ENCODE assay signal across 9 mouse cellular contexts in genomic region chr12:12263371-12263791, GRCm38 (mm10). TPM values are rescaled to one million over a fixed set of nuclear protein-coding genes. Genes with fewer than 3 reads are reported as not detected.
A peak's percentile ranks its signal among the peaks of the same experiment; 100 is the strongest.
DNase-seq lines count a peak whose midpoint lies in the region; ATAC-seq and TF ChIP-seq lines count a peak whose summit lies in the region.
"Had no signal": no experiment of that assay in that cellular context is flagged by ENCODE, and none has a peak within 500 bp of the region (broad histone marks: within the 10 kb centered on the region; RNA-seq: fewer than 3 reads in every experiment).

No protein-coding gene starts in this region.

- peak overlapping the region; percentile 93 for H3K9ac ChIP-seq in heart, embryonic 14.5 days (ENCODE audit: low read length)
- H3K9ac ChIP-seq in midbrain, postnatal 0 days (replicated peaks; ENCODE audit: low read length, poor library complexity, severe bottlenecking), result peak overlapping the region; percentile 92

- 0 out of 2 replicates have a peak, but pooled peaks have one; percentile 32 for ATAC-seq in heart, embryonic 14.5 days (ENCODE audit: insufficient number of reproducible peaks, insufficient read depth, low FRiP score, low read depth)
- ATAC-seq in midbrain, postnatal 0 days (ENCODE audit: low FRiP score), result peak; percentile 67

- peak overlapping the region; percentile 58 to 79 for H3K4me3 ChIP-seq in heart, embryonic 14.5 days (ENCODE audit: control insufficient read depth in 1 of 2, insufficient read depth in 1 of 2, low read depth in 1 of 2, low read length in 2 of 2)
- H3K4me3 ChIP-seq in midbrain, postnatal 0 days (ENCODE audit: low read depth, low read length), result peak overlapping the region; percentile 80

- H3K27me3 ChIP-seq in heart, embryonic 14.5 days (ENCODE audit: control insufficient read depth, insufficient read depth, low read length), result no peaks in the 10 kb centered on the region
- H3K27me3 ChIP-seq in midbrain, postnatal 0 days (ENCODE audit: insufficient read depth, low read length), result no peaks in the 10 kb centered on the region

- H3K4me1 ChIP-seq in heart, embryonic 14.5 days (ENCODE audit: control insufficient read depth in 2 of 2, insufficient read depth in 2 of 2, low read length in 2 of 2), result peaks cover 22 to 65% of the 10 kb centered on the region in 2 experiments
- H3K4me1 ChIP-seq in midbrain, postnatal 0 days (ENCODE audit: insufficient read depth, low read length), result peaks cover 20% of the 10 kb centered on the region; the same call in 1 of the 2 replicates

- 7% methylated on average over 1 of the region's 1 CpGs for WGBS in heart, embryonic 14.5 days
- 0% methylated on average over 1 of the region's 1 CpGs for WGBS in midbrain, postnatal 0 days

- peak; percentile 20 for TF ChIP-seq CTCF in midbrain, postnatal 0 days (IDR thresholded peaks at IDR 0.05)

- intact Hi-C loops in left cerebral cortex, postnatal 25 days (cut with DNase I), result loop anchor here (2.0 to 5.0 kb wide), 5 partner anchors 39 to 83 kb away; no protein-coding TSS in a partner anchor

- DNase-seq in layer of hippocampus, adult 18-20 months (ENCODE audit: low spot score in 2 of 2), result peak; percentile 55 to 84
- DNase-seq in layer of hippocampus, adult 9-10 months (ENCODE audit: low spot score), result no peak
- peak; percentile 43 for DNase-seq in cerebellum, adult 9-11 months
- peak; percentile 62 to 88 for DNase-seq in left cerebral cortex, postnatal 25 days (ENCODE audit: low spot score in 2 of 2)
- peak; percentile 77 for DNase-seq in midbrain, postnatal 0 days (ENCODE audit: low spot score)
- DNase-seq in gastrocnemius, postnatal 4 days (ENCODE audit: low spot score in 2 of 2), result no peak
- DNase-seq in yolk sac, embryonic 10.5 days (ENCODE audit: low spot score), result no peak

- no peaks in the 10 kb centered on the region for H3K36me3 ChIP-seq in heart, embryonic 14.5 days (ENCODE audit: control insufficient read depth, insufficient read depth, low read length)
- H3K36me3 ChIP-seq in midbrain, postnatal 0 days (ENCODE audit: insufficient read depth, low read length), result no peaks in the 10 kb centered on the region

- H3K27ac ChIP-seq in heart, embryonic 14.5 days (replicated peaks in 1 of 2; ENCODE audit: control insufficient read depth in 1 of 2, insufficient read depth in 1 of 2, low read depth in 2 of 2, low read length in 2 of 2), result peak overlapping the region in 1 of 2 experiments; percentile 84; a peak in 2 of 4 replicates
- H3K27ac ChIP-seq in midbrain, postnatal 0 days (ENCODE audit: low read depth, low read length), result peak overlapping the region; percentile 87

- peak overlapping the region; percentile 83 for H3K4me2 ChIP-seq in heart, embryonic 14.5 days (ENCODE audit: low read length)
- H3K4me2 ChIP-seq in midbrain, postnatal 0 days (ENCODE audit: low read depth, low read length, poor library complexity, severe bottlenecking), result peak overlapping the region; percentile 64

- no peaks in the 10 kb centered on the region for H3K9me3 ChIP-seq in heart, embryonic 14.5 days (ENCODE audit: control insufficient read depth, low read length)
- no peaks in the 10 kb centered on the region for H3K9me3 ChIP-seq in midbrain, postnatal 0 days (ENCODE audit: low read length)
- H3K9me3 ChIP-seq: megakaryocyte, embryonic 14.5 days had no signal

RNA-seq across cellular contexts. Expression of gene Fam49a, which starts 1.4 kb away (rescaled TPM):
- total RNA-seq in layer of hippocampus, adult 18-20 months (2021), result 100 to 1,000 TPM; 170 to 187 TPM
- polyA plus RNA-seq in heart, embryonic 14.5 days (2014; fragmentation: Nextera tagmentation; extraction: Ambion mirVana), result 37.8 and 40.5 TPM in 2 replicates
- total RNA-seq in left cerebral cortex, postnatal 25 days (2021), result 100 to 1,000 TPM; 206 to 223 TPM
- 88.2 and 96.7 TPM in 2 replicates for total RNA-seq in midbrain, postnatal 0 days (2014; rRNA removed)
- 58.3 and 60.0 TPM in 2 replicates for polyA plus RNA-seq in midbrain, postnatal 0 days (2015; fragmentation: Nextera tagmentation; extraction: Ambion mirVana)
- total RNA-seq in gastrocnemius, postnatal 4 days (2021), result 10 to 100 TPM; 12.8 to 15.9 TPM

Comparison
In these comparisons a context has a peak if more than half of its experiments do, and no peak if none do; other contexts are left out.
1. DNase-seq: peak in layer of hippocampus, adult 18-20 months (2 of 2), cerebellum, adult 9-11 months (single experiment), left cerebral cortex, postnatal 25 days (2 of 2) and midbrain, postnatal 0 days (single experiment); none in layer of hippocampus, adult 9-10 months (single experiment), gastrocnemius, postnatal 4 days (0 of 2) and yolk sac, embryonic 10.5 days (single experiment).